Mouse (Mus musculus): ENCODE data around the gene Pla2g15. TPM values are rescaled to one million over a fixed set of nuclear protein-coding genes. Genes with fewer than 3 reads are reported as not detected.

Pla2g15 gene
- polyA plus RNA-seq (2015; fragmentation: Nextera tagmentation; extraction: Ambion mirVana): 15.2 and 15.4 TPM in 2 replicates

GRCm38 (mm10) chr8:106149801-106150652 lies at the start of gene Pla2g15:
Pla2g15 (plus strand) TSS chr8:106150399.

GRCm38 (mm10) chr8:106136156-106137130 lies 13.8 kb upstream of the Pla2g15 start, which contains the start of gene Esrp2:
Esrp2 (minus strand) TSS chr8:106136974.

GRCm38 (mm10) chr8:106168356-106169016 lies 18.3 kb downstream of the Pla2g15 start, which contains the start of gene Slc7a6:
Slc7a6 (plus strand) TSS chr8:106168857.

DNA sequence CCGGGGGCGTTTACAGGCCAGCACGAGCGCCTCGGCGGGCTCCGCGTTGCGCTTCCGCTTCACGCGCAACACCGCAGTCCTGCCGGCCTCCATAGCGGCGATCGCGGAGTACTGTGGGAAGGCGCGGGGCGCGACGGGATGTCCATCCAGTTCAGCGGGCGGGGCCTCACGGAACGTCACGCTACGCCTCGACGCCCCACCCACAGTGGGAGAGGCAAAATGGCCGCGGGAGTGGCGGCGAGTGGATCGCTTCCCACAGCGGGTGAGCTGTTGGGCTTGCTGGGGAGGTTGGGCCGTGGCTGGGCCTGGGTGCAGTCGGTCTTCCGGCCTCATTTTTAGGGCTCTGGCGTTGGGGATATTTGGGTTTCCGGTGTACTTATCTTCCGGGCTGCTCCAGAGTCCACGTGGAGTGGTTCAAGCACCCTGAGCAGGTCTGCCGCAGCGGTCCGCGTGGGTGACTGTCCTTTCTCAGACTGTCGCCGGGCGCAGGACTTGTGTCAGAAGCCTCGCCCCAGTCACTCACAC lies 60.7 kb downstream of the Pla2g15 start, which contains the start of the genes Slc7a6os and Prmt7:
TSS of gene Slc7a6os (minus strand) at position 115 of the 525 bp plus-strand sequence.
TSS of gene Prmt7 (plus strand) at position 116 of the 525 bp plus-strand sequence.

Other genes with a start within 250 kb of the Pla2g15 start
- 8.6 and 9.3 TPM in 2 replicates for gene Pskh1, start 250.0 kb upstream of the Pla2g15 start, polyA plus RNA-seq (2015; fragmentation: Nextera tagmentation; extraction: Ambion mirVana)
- gene Ctrl, start 216.5 kb upstream of the Pla2g15 start, polyA plus RNA-seq (2015; fragmentation: Nextera tagmentation; extraction: Ambion mirVana): 1.8 and 2.8 TPM in 2 replicates
- 127 and 138 TPM in 2 replicates for gene Psmb10, start 212.0 kb upstream of the Pla2g15 start, polyA plus RNA-seq (2015; fragmentation: Nextera tagmentation; extraction: Ambion mirVana)
- gene Lcat, start 207.0 kb upstream of the Pla2g15 start, polyA plus RNA-seq (2015; fragmentation: Nextera tagmentation; extraction: Ambion mirVana): 16.8 TPM in 2 replicates
- gene Slc12a4, start 184.3 kb upstream of the Pla2g15 start, polyA plus RNA-seq (2015; fragmentation: Nextera tagmentation; extraction: Ambion mirVana): 15.6 and 15.7 TPM in 2 replicates
- not detected in 2 replicates for gene Dpep3, start 171.0 kb upstream of the Pla2g15 start, polyA plus RNA-seq (2015; fragmentation: Nextera tagmentation; extraction: Ambion mirVana)
- 25.2 and 25.4 TPM in 2 replicates for gene Dus2, start 159.1 kb upstream of the Pla2g15 start, polyA plus RNA-seq (2015; fragmentation: Nextera tagmentation; extraction: Ambion mirVana)
- 0.21 TPM in 1 of 2 replicates, not detected in the other for gene Dpep2nb, start 144.4 kb upstream of the Pla2g15 start, polyA plus RNA-seq (2015; fragmentation: Nextera tagmentation; extraction: Ambion mirVana)
- gene Ddx28, start 138.5 kb upstream of the Pla2g15 start, polyA plus RNA-seq (2015; fragmentation: Nextera tagmentation; extraction: Ambion mirVana): 19.0 and 19.6 TPM in 2 replicates
- gene Nfatc3, start 91.6 kb upstream of the Pla2g15 start, polyA plus RNA-seq (2015; fragmentation: Nextera tagmentation; extraction: Ambion mirVana): 2.7 and 2.9 TPM in 2 replicates
- 0.13 and 0.48 TPM in 2 replicates for gene Esrp2, start 13.4 kb upstream of the Pla2g15 start, polyA plus RNA-seq (2015; fragmentation: Nextera tagmentation; extraction: Ambion mirVana)
- gene Slc7a6, start 18.5 kb downstream of the Pla2g15 start, polyA plus RNA-seq (2015; fragmentation: Nextera tagmentation; extraction: Ambion mirVana): 46.4 and 47.3 TPM in 2 replicates
- 32.3 and 36.1 TPM in 2 replicates for gene Slc7a6os, start 60.5 kb downstream of the Pla2g15 start, polyA plus RNA-seq (2015; fragmentation: Nextera tagmentation; extraction: Ambion mirVana)
- gene Prmt7, start 60.5 kb downstream of the Pla2g15 start, polyA plus RNA-seq (2015; fragmentation: Nextera tagmentation; extraction: Ambion mirVana): 49.1 and 56.5 TPM in 2 replicates
- 43.8 and 49.5 TPM in 2 replicates for gene Smpd3, start 187.6 kb downstream of the Pla2g15 start, polyA plus RNA-seq (2015; fragmentation: Nextera tagmentation; extraction: Ambion mirVana)

Measured in neural tube, postnatal 0 days (tissue).